Mouse (Mus musculus) spleen, postnatal 0 days (tissue): ENCODE data around the gene Cnr1. TPM values are rescaled to one million over a fixed set of nuclear protein-coding genes. Genes with fewer than 3 reads are reported as not detected.

ENCODE experiments used
- polyA plus RNA-seq: library from polyadenylated mRNA; unstranded; fragments of >200 nt; fragmentation: Nextera tagmentation; extraction: Ambion mirVana; gene quantifications from 2 replicates; pipeline ENCODE4 v1.2.1, GENCODE M21; 2015

The Cnr1 gene
- 0.35 and 0.52 TPM in 2 replicates for polyA plus RNA-seq

GRCm38 (mm10) chr4:33924234-33924888 lies at the start of gene Cnr1:
Cnr1 (plus strand) TSS chr4:33924593.

Other genes starting within 250 kb of the Cnr1 start
- 0.42 and 0.59 TPM in 2 replicates for gene Spaca1, start 125.6 kb downstream of the Cnr1 start, polyA plus RNA-seq